Mouse (Mus musculus) liver, postnatal 0 days (tissue): Measurements from ENCODE around the gene Gpr183. TPM values are rescaled to one million over a fixed set of nuclear protein-coding genes. Genes with fewer than 3 reads are reported as not detected.

Experiments used
- ATAC-seq: fragments of 200-750 bp; cut with Nextera tagmentation; 2 replicates; pipeline ENCODE4 v1.8.0; 2017; ENCODE audit warnings: mild to moderate bottlenecking, moderate library complexity
- DNase-seq: peaks from one replicate; pipeline ENCODE4 v3.0.0-alpha.2; 2016
- H3K27ac ChIP-seq: fragments of 300-500 bp; sonication (generic); 2 replicates; pipeline ENCODE4 v1.5.1; 2014; ENCODE audit warnings: antibody characterized with exemption, moderate library complexity, mild to moderate bottlenecking, low read depth
- H3K27me3 ChIP-seq: fragments of 300-500 bp; sonication (generic); 2 replicates; pipeline ENCODE4 v1.6.1; 2014; ENCODE audit warnings: low read length, control low read depth, mixed read lengths; ENCODE audit not compliant: insufficient read depth
- H3K36me3 ChIP-seq: fragments of 300-500 bp; sonication (generic); replicated peaks from 2 replicates; pipeline ENCODE4 v1.6.1; 2014; ENCODE audit warnings: mild to moderate bottlenecking, control low read depth, low read length, moderate library complexity, mixed read lengths; ENCODE audit not compliant: insufficient read depth
- H3K4me1 ChIP-seq: fragments of 300-500 bp; sonication (generic); 2 replicates; pipeline ENCODE4 v1.6.1; 2014; ENCODE audit warnings: antibody characterized with exemption, mild to moderate bottlenecking, control low read depth; ENCODE audit not compliant: insufficient read depth
- H3K4me2 ChIP-seq: fragments of 300-500 bp; sonication (generic); 2 replicates; pipeline ENCODE4 v1.6.1; 2014; ENCODE audit warnings: low read depth, mild to moderate bottlenecking, low read length, moderate library complexity, mixed read lengths
- H3K4me3 ChIP-seq: fragments of 300-500 bp; sonication (generic); 2 replicates; pipeline ENCODE4 v1.5.1; 2014; ENCODE audit warnings: low read depth, low read length
- H3K9ac ChIP-seq: fragments of 300-500 bp; sonication (generic); replicated peaks from 2 replicates; pipeline ENCODE4 v1.6.1; 2014; ENCODE audit warnings: mild to moderate bottlenecking, moderate library complexity
- H3K9me3 ChIP-seq: fragments of 300-500 bp; sonication (generic); 2 replicates; pipeline ENCODE4 v1.6.1; 2016; ENCODE audit warnings: mild to moderate bottlenecking, control low read depth, low read length, mixed read lengths
- CTCF ChIP-seq: sonication (generic); IDR thresholded peaks from 2 replicates; pipeline ENCODE4 v1.5.1; 2016; ENCODE audit warnings: antibody characterized with exemption, low read depth
- EP300 ChIP-seq: IDR thresholded peaks from 2 replicates; pipeline ENCODE4 v1.6.1; 2016; ENCODE audit warnings: antibody characterized with exemption, low read depth, mild to moderate bottlenecking
- WGBS: fragments of 180-500 bp; shearing (Covaris S2); extraction: QIAGEN DNeasy Blood & Tissue Kit; methylation state at CpG from one replicate; pipeline ENCODE4 v1.1.7; 2014; ENCODE audit not compliant: insufficient replicate concordance; 5-methylcytosine and 5-hydroxymethylcytosine counted together
- polyA plus RNA-seq: library from polyadenylated mRNA; unstranded; fragments of >200 nt; fragmentation: Nextera tagmentation; extraction: Ambion mirVana; gene quantifications from 2 replicates; pipeline ENCODE4 v1.2.1, GENCODE M21; 2015

Gene Gpr183
- polyA plus RNA-seq, 1 experiment from 2014 or later = 0.95 TPM

- 58% methylated on average over 13 of the region's 13 CpGs for WGBS
- 0 out of 2 replicates have a peak overlapping the region, but pooled peaks have one; percentile 3 for H3K27ac ChIP-seq
- TF ChIP-seq EP300 (no peak), CTCF (no peak)
- no peak overlapping the region for H3K4me2 ChIP-seq
- no peaks in the 10 kb centered on the region for H3K27me3 ChIP-seq
- H3K9ac ChIP-seq = no peak overlapping the region
- H3K4me3 ChIP-seq = no peak overlapping the region
- H3K4me1 ChIP-seq = peaks cover 10% of the 10 kb centered on the region
- no peaks in the 10 kb centered on the region for H3K9me3 ChIP-seq
- DNase-seq (peak; percentile 44), ATAC-seq (peak; percentile 67)
- peaks cover 2% of the 10 kb centered on the region; the same call in 1 of the 2 replicates for H3K36me3 ChIP-seq
Measured at GRCm38 (mm10) chr14:122009502-122009901, 44.5 kb upstream of the Gpr183 start.

DNA sequence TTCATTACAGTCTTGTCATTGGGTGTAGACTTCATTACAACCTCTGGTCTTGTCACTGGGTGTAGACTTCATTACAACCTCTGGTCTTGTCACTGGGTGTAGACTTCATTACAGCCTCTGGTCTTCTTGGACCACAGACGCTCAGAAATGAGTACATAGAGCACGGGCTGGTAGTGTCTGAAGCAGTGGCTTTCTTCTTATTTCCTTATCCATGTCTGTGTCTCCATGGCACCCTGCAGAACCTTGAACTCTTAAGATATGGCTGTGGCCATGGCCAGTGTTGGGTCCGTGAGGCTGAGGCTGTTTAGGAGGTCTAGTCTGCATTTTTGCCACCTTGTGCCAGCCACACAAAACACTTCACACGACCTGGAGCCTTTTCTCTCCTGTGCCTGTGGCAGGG is 43.3 kb upstream of the Gpr183 start:
- H3K4me2 ChIP-seq = no peak overlapping the region
- 83% methylated on average over 4 of the region's 4 CpGs for WGBS
- H3K36me3 ChIP-seq = peaks cover 2% of the 10 kb centered on the region; the same call in 1 of the 2 replicates
- TF ChIP-seq EP300 = no peak
- no peak for TF ChIP-seq CTCF
- H3K27me3 ChIP-seq = no peaks in the 10 kb centered on the region
- peaks cover 7% of the 10 kb centered on the region for H3K4me1 ChIP-seq
- no peak overlapping the region for H3K9ac ChIP-seq
- no peak for ATAC-seq
- H3K4me3 ChIP-seq = no peak overlapping the region
- no peak for DNase-seq
- H3K27ac ChIP-seq = no peak overlapping the region
- H3K9me3 ChIP-seq = no peaks in the 10 kb centered on the region

GRCm38 (mm10) chr14:122003812-122004211 is 38.8 kb upstream of the Gpr183 start:
- DNase-seq (no peak), ATAC-seq (0 out of 2 replicates have a peak, but pooled peaks have one; percentile 33)
- Histone ChIP-seq H3K4me2 (no peak overlapping the region), H3K9me3 (no peaks in the 10 kb centered on the region), H3K4me3 (no peak overlapping the region), H3K4me1 (no peaks in the 10 kb centered on the region), H3K36me3 (no peaks in the 10 kb centered on the region), H3K27me3 (no peaks in the 10 kb centered on the region), H3K9ac (no peak overlapping the region), H3K27ac (no peak overlapping the region)
- no peak for TF ChIP-seq EP300
- TF ChIP-seq CTCF = no peak

GRCm38 (mm10) chr14:122002224-122002623 is 37.2 kb upstream of the Gpr183 start:
- H3K27ac ChIP-seq = no peak overlapping the region
- no peaks in the 10 kb centered on the region for H3K27me3 ChIP-seq
- DNase-seq (no peak), ATAC-seq (no peak)
- H3K4me1 ChIP-seq = no peaks in the 10 kb centered on the region
- TF ChIP-seq CTCF (no peak), EP300 (no peak)
- H3K4me3 ChIP-seq = no peak overlapping the region
- H3K9me3 ChIP-seq = no peaks in the 10 kb centered on the region
- no peak overlapping the region for H3K4me2 ChIP-seq
- WGBS = 81% methylated on average over 7 of the region's 7 CpGs
- no peaks in the 10 kb centered on the region for H3K36me3 ChIP-seq
- H3K9ac ChIP-seq = no peak overlapping the region

GRCm38 (mm10) chr14:122000346-122001105 is 35.5 kb upstream of the Gpr183 start:
- Histone ChIP-seq H3K4me2 (no peak overlapping the region), H3K9me3 (no peaks in the 10 kb centered on the region), H3K36me3 (peaks cover 7% of the 10 kb centered on the region; the same call in 1 of the 2 replicates), H3K4me1 (peaks cover 8% of the 10 kb centered on the region; the same call in 1 of the 2 replicates), H3K4me3 (no peak overlapping the region), H3K27ac (no peak overlapping the region), H3K9ac (no peak overlapping the region), H3K27me3 (no peaks in the 10 kb centered on the region)
- DNase-seq = no peak
- TF ChIP-seq CTCF = no peak
- TF ChIP-seq EP300 = no peak
- 88% methylated on average over 17 of the region's 17 CpGs for WGBS
- ATAC-seq = no peak

- no peak overlapping the region for H3K9ac ChIP-seq
- H3K27me3 ChIP-seq = no peaks in the 10 kb centered on the region
- ATAC-seq (no peak), DNase-seq (no peak)
- no peak for TF ChIP-seq EP300
- TF ChIP-seq CTCF = no peak
- H3K4me2 ChIP-seq = no peak overlapping the region
- H3K9me3 ChIP-seq = no peaks in the 10 kb centered on the region
- H3K27ac ChIP-seq = no peak overlapping the region
- peaks cover 11% of the 10 kb centered on the region; the same call in 1 of the 2 replicates for H3K4me1 ChIP-seq
- no peak overlapping the region for H3K4me3 ChIP-seq
- whole genome bisulfite sequencing = 76% methylated on average over 8 of the region's 8 CpGs
- H3K36me3 ChIP-seq = peaks cover 9% of the 10 kb centered on the region; the same call in 1 of the 2 replicates
Measured at GRCm38 (mm10) chr14:121999455-121999854, 34.5 kb upstream of the Gpr183 start.
